Mouse (Mus musculus) left cerebral cortex, adult 6 months (tissue): ENCODE results near the gene Wfdc16. TPM values are rescaled to one million over a fixed set of nuclear protein-coding genes. Genes with fewer than 3 reads are reported as not detected.

Experiments used
- long read RNA-seq, 2 experiments: library from polyadenylated mRNA; unstranded; transcript quantifications; one replicate each; pipeline ENCODE4 v2.0.0; 2019 to 2020
- polyA plus RNA-seq: library from polyadenylated mRNA; unstranded; fragments of <200 nt; fragmentation: Nextera tagmentation; gene quantifications from 2 replicates; pipeline ENCODE4 v1.2.3, GENCODE M21; 2021

Gene Wfdc16
- polyA plus RNA-seq: not detected in 2 replicates
- long read RNA-seq, experiment 1: 0 reads
- long read RNA-seq, experiment 2: 0 reads

GRCm38 (mm10) chr2:164638696-164639095 is at the start of gene Wfdc16:
TSS of gene Wfdc16 (minus strand) at chr2:164638796.

DNA sequence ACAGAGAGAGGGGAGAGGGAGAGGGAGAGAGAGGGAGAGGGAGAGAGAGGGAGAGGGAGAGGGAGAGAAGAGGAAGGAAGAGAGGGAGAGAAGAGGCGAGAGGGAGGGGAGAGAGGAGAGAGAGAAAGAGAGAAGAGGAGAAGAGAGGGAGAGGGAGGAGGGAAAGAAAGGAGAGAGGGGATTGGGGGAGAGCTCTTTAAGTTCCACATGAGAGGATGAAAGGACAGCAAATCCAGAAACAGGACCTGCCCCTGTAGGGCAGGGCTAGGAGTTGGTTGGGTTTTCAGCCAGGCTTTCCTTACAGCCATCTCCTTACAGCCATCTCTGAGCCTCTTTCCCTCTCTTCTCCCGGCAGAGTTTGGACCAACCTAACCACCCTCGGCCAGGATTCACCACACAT is 46.2 kb upstream of the Wfdc16 start, which contains the start of gene Wfdc13:
Gene Wfdc13, plus strand, starts transcription at position 301 of the 400 bp plus-strand sequence.

GRCm38 (mm10) chr2:164673987-164674386 is 35.4 kb upstream of the Wfdc16 start, which contains the start of gene Wfdc11:
TSS of gene Wfdc11 (minus strand) at chr2:164674087.

DNA sequence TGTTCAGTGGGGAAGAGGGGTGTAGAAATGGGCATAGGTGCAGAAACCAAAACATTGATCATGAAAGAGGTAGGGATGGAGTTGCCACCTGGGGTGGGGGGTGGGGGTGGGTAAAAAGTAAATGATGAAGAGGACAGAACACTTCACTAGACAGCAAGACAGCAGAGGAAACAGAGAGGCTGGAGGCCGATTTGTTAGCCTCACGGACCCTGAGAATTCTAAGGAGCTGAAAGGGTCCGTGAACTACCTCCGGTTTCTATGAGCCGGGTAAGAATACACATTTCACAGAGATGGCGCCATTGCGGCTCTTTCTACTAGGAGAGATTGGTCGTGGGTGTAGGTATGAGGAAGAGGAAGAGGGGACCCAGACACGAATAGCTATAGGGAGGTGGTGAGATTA is 17.9 kb upstream of the Wfdc16 start, which contains the start of gene Wfdc9:
Gene Wfdc9, minus strand, starts transcription at position 101 of the 400 bp plus-strand sequence.

DNA sequence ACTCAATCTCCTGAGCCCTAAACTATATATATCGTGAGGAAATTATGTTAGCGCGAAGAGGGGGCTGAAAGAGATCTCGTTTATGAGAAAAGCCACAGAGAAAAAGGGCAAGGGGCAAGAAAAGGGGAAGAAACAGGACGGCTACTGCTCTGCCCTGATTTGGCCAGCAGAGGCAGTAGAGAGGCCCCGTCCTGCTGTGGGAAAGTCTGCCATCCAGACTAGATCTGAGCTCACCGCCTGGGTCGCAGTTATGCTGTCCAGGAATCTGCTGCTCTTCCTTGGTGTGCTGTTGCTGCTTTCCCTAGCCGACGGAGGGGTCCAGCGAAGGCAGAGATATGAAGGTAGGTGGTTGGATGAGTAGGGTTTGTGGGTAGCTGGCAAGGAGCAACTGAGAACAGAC is 17.3 kb upstream of the Wfdc16 start, which contains the start of gene Wfdc10:
Gene Wfdc10, plus strand, starts transcription at position 189 of the 400 bp plus-strand sequence.

GRCm38 (mm10) chr2:164613471-164613870 is 25.1 kb downstream of the Wfdc16 start, which contains the start of the genes Wfdc6b and Wfdc8:
TSS of gene Wfdc6b (plus strand) at chr2:164613522.
TSS of gene Wfdc8 (minus strand) at chr2:164613626.

DNA sequence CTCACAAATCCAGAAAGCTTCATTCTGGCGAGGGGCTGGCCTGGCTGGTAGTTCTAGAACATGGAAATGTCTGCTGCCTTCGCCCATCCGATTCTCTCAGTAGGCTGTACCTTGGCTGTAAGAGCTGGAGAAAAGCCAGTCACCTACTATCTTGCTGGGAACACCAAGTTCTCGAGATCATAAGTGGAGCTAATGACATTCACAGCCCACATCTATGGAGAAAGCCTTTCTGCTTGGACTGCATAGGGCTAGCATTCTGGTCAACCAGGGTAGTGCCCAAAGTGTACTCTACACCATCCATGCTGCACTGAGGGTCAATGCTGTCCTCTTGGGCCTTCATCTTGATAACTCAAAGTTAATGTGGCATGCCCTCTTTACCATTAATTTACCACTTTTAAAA is 45.1 kb downstream of the Wfdc16 start, which contains the start of gene Eppin:
Gene Eppin, minus strand, starts transcription at position 101 of the 400 bp plus-strand sequence.

DNA sequence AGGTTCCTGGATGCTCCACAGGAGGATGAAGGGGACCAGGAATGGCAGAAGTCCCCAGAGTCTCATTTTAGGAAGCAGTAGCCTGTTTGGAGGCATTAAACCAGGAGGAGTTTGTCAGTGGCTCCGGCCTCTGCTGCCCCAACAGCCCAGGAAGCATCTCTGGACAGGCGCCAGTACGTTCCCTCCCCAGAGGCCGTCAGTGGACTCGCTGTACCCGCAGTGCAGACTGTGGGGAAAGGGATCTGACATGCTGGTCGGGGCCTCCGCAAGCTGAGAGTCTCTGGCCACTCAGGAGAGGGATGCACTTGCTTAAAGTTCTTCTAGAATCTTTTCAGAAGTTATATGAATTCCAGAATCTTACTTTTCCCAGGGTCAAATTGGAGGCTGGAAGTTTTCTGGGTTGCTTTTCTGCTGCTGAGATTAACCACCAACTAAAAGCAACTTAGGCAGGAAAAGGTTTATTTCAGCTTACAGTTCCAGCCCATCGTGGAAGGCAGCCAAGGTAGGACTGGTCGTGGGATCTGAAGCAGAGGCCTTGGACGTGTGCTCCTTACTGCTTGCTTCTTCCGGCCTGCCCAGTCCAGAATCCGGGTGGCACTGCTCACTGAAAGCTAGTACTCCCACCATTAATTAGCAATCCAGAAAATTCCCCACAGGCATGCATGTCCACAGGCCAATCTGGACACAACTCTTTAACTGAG is 53.4 kb downstream of the Wfdc16 start, which contains the start of gene Wfdc6a:
Gene Wfdc6a, minus strand, starts transcription at position 423 of the 701 bp plus-strand sequence.

Other genes with a start within 250 kb of the Wfdc16 start
- gene Slpi, start 249.7 kb downstream of the Wfdc16 start, polyA plus RNA-seq: 0.40 TPM in 1 of 2 replicates, not detected in the other
- 0.16 and 0.23 TPM in 2 replicates for gene Rbpjl, start 235.7 kb downstream of the Wfdc16 start, polyA plus RNA-seq
- gene Matn4, start 233.6 kb downstream of the Wfdc16 start, polyA plus RNA-seq: 3.8 and 3.9 TPM in 2 replicates
- gene Sdc4, start 194.9 kb downstream of the Wfdc16 start, polyA plus RNA-seq: 156 and 202 TPM in 2 replicates
- gene Sys1, start 181.8 kb downstream of the Wfdc16 start, polyA plus RNA-seq: 99.5 and 102 TPM in 2 replicates
- gene Gm20458, start 177.8 kb downstream of the Wfdc16 start, polyA plus RNA-seq: 4.3 and 26.7 TPM in 2 replicates
- gene Trp53tg5, start 165.1 kb downstream of the Wfdc16 start, polyA plus RNA-seq: not detected in 2 replicates
- gene Dbndd2, start 152.7 kb downstream of the Wfdc16 start, polyA plus RNA-seq: 233 and 239 TPM in 2 replicates
- 43.3 and 44.2 TPM in 2 replicates for gene Pigt, start 141.3 kb downstream of the Wfdc16 start, polyA plus RNA-seq
- gene Wfdc2, start 76.4 kb downstream of the Wfdc16 start, polyA plus RNA-seq: 0.25 and 0.31 TPM in 2 replicates
- not detected in 2 replicates for gene Spint3, start 65.3 kb downstream of the Wfdc16 start, polyA plus RNA-seq
- gene Wfdc6a, start 53.3 kb downstream of the Wfdc16 start, polyA plus RNA-seq: not detected in 2 replicates
- gene Eppin, start 45.2 kb downstream of the Wfdc16 start, polyA plus RNA-seq: not detected in 2 replicates
- gene Wfdc6b, start 25.3 kb downstream of the Wfdc16 start, polyA plus RNA-seq: not detected in 2 replicates
- not detected in 2 replicates for gene Wfdc8, start 25.2 kb downstream of the Wfdc16 start, polyA plus RNA-seq
- gene Wfdc10, start 17.2 kb upstream of the Wfdc16 start, polyA plus RNA-seq: not detected in 2 replicates
- gene Wfdc9, start 17.8 kb upstream of the Wfdc16 start, polyA plus RNA-seq: not detected in 2 replicates
- gene Wfdc11, start 35.3 kb upstream of the Wfdc16 start, polyA plus RNA-seq: not detected in 2 replicates
- gene Wfdc13, start 46.3 kb upstream of the Wfdc16 start, polyA plus RNA-seq: not detected in 2 replicates
- not detected in 2 replicates for gene Spint4, start 59.7 kb upstream of the Wfdc16 start, polyA plus RNA-seq
- not detected in 2 replicates for gene Spint5, start 76.5 kb upstream of the Wfdc16 start, polyA plus RNA-seq
- gene Wfdc3, start 107.1 kb upstream of the Wfdc16 start, polyA plus RNA-seq: 3.0 and 3.1 TPM in 2 replicates
- gene Dnttip1, start 107.2 kb upstream of the Wfdc16 start, polyA plus RNA-seq: 5.0 and 21.1 TPM in 2 replicates
- gene Ube2c, start 131.1 kb upstream of the Wfdc16 start, polyA plus RNA-seq: 1.3 and 1.4 TPM in 2 replicates
- gene Tnnc2, start 141.2 kb upstream of the Wfdc16 start, polyA plus RNA-seq: 0.64 and 0.74 TPM in 2 replicates
- gene Snx21, start 147.0 kb upstream of the Wfdc16 start, polyA plus RNA-seq: 50.8 and 62.0 TPM in 2 replicates
- gene Acot8, start 166.1 kb upstream of the Wfdc16 start, polyA plus RNA-seq: 21.4 TPM in 2 replicates
- 7.8 and 8.8 TPM in 2 replicates for gene Zswim3, start 166.3 kb upstream of the Wfdc16 start, polyA plus RNA-seq
- gene Zswim1, start 183.9 kb upstream of the Wfdc16 start, polyA plus RNA-seq: 23.2 and 23.4 TPM in 2 replicates
- gene Spata25, start 189.7 kb upstream of the Wfdc16 start, polyA plus RNA-seq: not detected in 2 replicates
- gene Ctsa, start 194.1 kb upstream of the Wfdc16 start, polyA plus RNA-seq: 105 and 121 TPM in 2 replicates
- gene Neurl2, start 194.7 kb upstream of the Wfdc16 start, polyA plus RNA-seq: 3.4 and 4.6 TPM in 2 replicates
- 75.3 and 129 TPM in 2 replicates for gene Pltp, start 218.9 kb upstream of the Wfdc16 start, polyA plus RNA-seq
- gene Pcif1, start 240.5 kb upstream of the Wfdc16 start, polyA plus RNA-seq: 80.5 and 84.8 TPM in 2 replicates